Mouse (Mus musculus) neutrophil, adult 5-6 weeks (primary cell): Measurements from ENCODE around the gene Coro6. TPM values are rescaled to one million over a fixed set of nuclear protein-coding genes. Genes with fewer than 3 reads are reported as not detected.

Experiments
- ATAC-seq: fragments of 151-379, 151-347 bp; 2 replicates; pipeline ENCODE4 v1.8.0; 2017; ENCODE audit warnings: mild to moderate bottlenecking, moderate TSS enrichment; ENCODE audit not compliant: insufficient number of reproducible peaks, poor library complexity, low FRiP score, severe bottlenecking; ENCODE audit errors: extremely low read depth
- total RNA-seq: library from RNA; stranded (forward); fragments of 200-1000 nt; gene quantifications from 2 replicates; pipeline ENCODE4 v1.2.3, GENCODE M21; 2017

Gene Coro6
- total RNA-seq, 1 experiment from 2014 or later, result 0.70 TPM

- no peak for ATAC-seq
Measured at GRCm38 (mm10) chr11:77461856-77462255, 355 bp upstream of the Coro6 start.

- no peak for ATAC-seq
Measured at GRCm38 (mm10) chr11:77463101-77463445, 862 bp downstream of the Coro6 start.

- no peak for ATAC-seq
Measured at GRCm38 (mm10) chr11:77463786-77464185, 1.6 kb downstream of the Coro6 start.

GRCm38 (mm10) chr11:77464684-77465083, 2.5 kb downstream of the Coro6 start:
- ATAC-seq, result no peak

GRCm38 (mm10) chr11:77465111-77465510, 2.9 kb downstream of the Coro6 start:
- ATAC-seq, result no peak

GRCm38 (mm10) chr11:77466544-77466943, 4.3 kb downstream of the Coro6 start:
- ATAC-seq, result no peak

GRCm38 (mm10) chr11:77467157-77467556, 4.9 kb downstream of the Coro6 start:
- ATAC-seq, result peak; percentile 50

- ATAC-seq, result peak; percentile 33
Measured at GRCm38 (mm10) chr11:77467784-77468183, 5.6 kb downstream of the Coro6 start.

GRCm38 (mm10) chr11:77468397-77468796, 6.2 kb downstream of the Coro6 start:
- ATAC-seq, result no peak

GRCm38 (mm10) chr11:77471407-77471806, 9.2 kb downstream of the Coro6 start:
- no peak for ATAC-seq

- ATAC-seq, result no peak
Measured at GRCm38 (mm10) chr11:77472775-77473174, 10.6 kb downstream of the Coro6 start.

GRCm38 (mm10) chr11:77476216-77476615, 14.0 kb downstream of the Coro6 start:
- no peak for ATAC-seq

- ATAC-seq, result no peak
Measured at GRCm38 (mm10) chr11:77476895-77477294, 14.7 kb downstream of the Coro6 start.

GRCm38 (mm10) chr11:77483043-77483442, 20.8 kb downstream of the Coro6 start:
- ATAC-seq, result no peak

- no peak for ATAC-seq
Measured at GRCm38 (mm10) chr11:77483510-77484255, 21.5 kb downstream of the Coro6 start.

GRCm38 (mm10) chr11:77485229-77485628, 23.0 kb downstream of the Coro6 start:
- ATAC-seq, result no peak

- no peak for ATAC-seq
Measured at GRCm38 (mm10) chr11:77486798-77487197, 24.6 kb downstream of the Coro6 start.

- ATAC-seq, result no peak
Measured at GRCm38 (mm10) chr11:77488771-77489581, 26.8 kb downstream of the Coro6 start.

- ATAC-seq, result no peak
Measured at GRCm38 (mm10) chr11:77489591-77490235, 27.5 kb downstream of the Coro6 start, which contains the start of gene Ankrd13b. Gene Ankrd13b, minus strand, starts transcription at chr11:77489678.

- ATAC-seq, result no peak
Measured at GRCm38 (mm10) chr11:77490451-77490850, 28.2 kb downstream of the Coro6 start.
